Mouse (Mus musculus) midbrain, postnatal 0 days (tissue): ENCODE results near the gene Abca13. TPM values are rescaled to one million over a fixed set of nuclear protein-coding genes. Genes with fewer than 3 reads are reported as not detected.

Experiments used
- ATAC-seq: fragments of 200-750 bp; cut with Nextera tagmentation; 2 replicates; pipeline ENCODE4 v1.8.0; 2017; ENCODE audit warnings: moderate number of reproducible peaks, mild to moderate bottlenecking, moderate TSS enrichment, moderate library complexity; ENCODE audit not compliant: low FRiP score
- DNase-seq: peaks from one replicate; pipeline ENCODE4 v3.0.0-alpha.2; 2015; ENCODE audit warnings: low spot score
- H3K27ac ChIP-seq: fragments of 300-500 bp; sonication (generic); 2 replicates; pipeline ENCODE4 v1.5.1; 2014; ENCODE audit warnings: low read depth, mild to moderate bottlenecking, low read length, mixed read lengths
- H3K27me3 ChIP-seq: fragments of 300-500 bp; sonication (generic); 2 replicates; pipeline ENCODE4 v1.6.1; 2014; ENCODE audit warnings: low read length, control low read depth, mixed read lengths; ENCODE audit not compliant: insufficient read depth
- H3K36me3 ChIP-seq: fragments of 300-500 bp; sonication (generic); 2 replicates; pipeline ENCODE4 v1.6.1; 2014; ENCODE audit warnings: low read length, control low read depth, mixed read lengths; ENCODE audit not compliant: insufficient read depth
- H3K4me1 ChIP-seq: fragments of 300-500 bp; sonication (generic); 2 replicates; pipeline ENCODE4 v1.6.1; 2014; ENCODE audit warnings: mild to moderate bottlenecking, control low read depth, antibody characterized with exemption, low read length, mixed read lengths; ENCODE audit not compliant: insufficient read depth
- H3K4me2 ChIP-seq: fragments of 300-500 bp; sonication (generic); 2 replicates; pipeline ENCODE4 v1.6.1; 2014; ENCODE audit warnings: low read depth, mild to moderate bottlenecking, low read length, mixed read lengths; ENCODE audit not compliant: poor library complexity, severe bottlenecking
- H3K4me3 ChIP-seq: fragments of 300-500 bp; sonication (generic); 2 replicates; pipeline ENCODE4 v1.5.1; 2014; ENCODE audit warnings: low read depth, mild to moderate bottlenecking, low read length, moderate library complexity
- H3K9ac ChIP-seq: fragments of 300-500 bp; sonication (generic); replicated peaks from 2 replicates; pipeline ENCODE4 v1.6.1; 2014; ENCODE audit warnings: mild to moderate bottlenecking, low read length, moderate library complexity, mixed read lengths; ENCODE audit not compliant: poor library complexity, severe bottlenecking
- H3K9me3 ChIP-seq: fragments of 300-500 bp; sonication (generic); 2 replicates; pipeline ENCODE4 v1.6.1; 2016; ENCODE audit warnings: low read length, control low read depth
- CTCF ChIP-seq: IDR thresholded peaks from 2 replicates; pipeline ENCODE4 v1.5.1; 2016; ENCODE audit warnings: antibody characterized with exemption, mild to moderate bottlenecking
- whole genome bisulfite sequencing: fragments of 180-500 bp; shearing (Covaris S2); extraction: QIAGEN DNeasy Blood & Tissue Kit; methylation state at CpG from one replicate; pipeline ENCODE4 v1.1.7; 2014; 5-methylcytosine and 5-hydroxymethylcytosine counted together
- polyA plus RNA-seq: library from polyadenylated mRNA; unstranded; fragments of >200 nt; fragmentation: Nextera tagmentation; extraction: Ambion mirVana; gene quantifications from 2 replicates; pipeline ENCODE4 v1.2.1, GENCODE M21; 2015
- total RNA-seq: library from RNA; depleted of rRNA; stranded (reverse); fragments of >200 nt; gene quantifications from 2 replicates; pipeline ENCODE4 v1.2.3, GENCODE M21; 2014

Abca13 gene
- total and polyA plus RNA-seq, 2 experiments from 2014 or later, result 0.01 to 0.05 TPM

DNA sequence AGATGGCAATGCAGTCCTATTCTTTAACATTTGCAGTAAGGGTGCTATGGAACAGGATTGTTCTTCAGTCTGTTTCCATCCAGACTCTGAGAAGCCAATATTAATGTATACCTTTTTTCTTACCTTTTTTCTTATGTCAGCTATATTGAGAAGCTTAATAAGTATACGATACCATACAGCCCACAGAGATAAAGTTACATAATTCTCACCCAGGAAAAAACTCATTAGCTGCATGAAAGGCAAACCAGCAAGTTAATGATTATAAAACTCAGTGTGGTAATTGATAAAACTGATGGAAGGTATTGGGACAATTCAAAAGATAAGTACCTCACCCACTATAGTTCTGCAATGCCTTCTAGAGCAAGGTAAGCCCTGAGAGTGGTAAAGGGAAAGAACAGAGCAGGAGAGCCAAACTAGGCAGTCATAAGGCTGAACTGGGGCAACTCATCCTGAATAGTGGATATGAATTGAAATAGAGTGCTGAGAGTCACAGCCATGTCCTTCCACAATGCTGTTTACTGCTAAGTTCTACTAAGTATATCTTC is 342.0 kb downstream of the Abca13 start:
- H3K4me1 ChIP-seq, result no peaks in the 10 kb centered on the region
- H3K27ac ChIP-seq, result no peak overlapping the region
- no peaks in the 10 kb centered on the region for H3K27me3 ChIP-seq
- DNase-seq (no peak), ATAC-seq (no peak)
- H3K4me2 ChIP-seq, result no peak overlapping the region
- H3K9me3 ChIP-seq, result no peaks in the 10 kb centered on the region
- H3K9ac ChIP-seq, result no peak overlapping the region
- TF ChIP-seq CTCF, result no peak
- WGBS, result 69% methylated on average over 1 of the region's 1 CpGs
- no peak overlapping the region for H3K4me3 ChIP-seq
- H3K36me3 ChIP-seq, result no peaks in the 10 kb centered on the region

DNA sequence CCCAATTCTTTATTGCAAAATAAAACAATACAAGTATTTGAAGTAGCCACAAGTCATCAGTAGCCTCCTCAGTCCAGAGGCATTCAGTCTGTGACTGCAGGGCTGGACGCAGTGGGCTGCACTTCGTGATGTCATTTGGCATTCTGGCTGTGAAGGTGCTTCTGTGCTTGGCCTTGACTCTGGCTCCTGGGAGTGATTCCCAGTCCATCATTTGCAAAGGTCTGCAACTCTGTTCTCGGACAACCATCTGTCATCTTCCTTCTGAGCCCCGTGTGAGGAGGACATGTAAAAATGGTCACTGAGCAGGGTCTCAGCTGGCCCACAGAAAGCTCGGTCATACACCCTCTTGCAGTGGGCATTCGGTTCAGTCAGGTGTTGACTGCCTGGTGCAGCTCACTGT is 345.1 kb downstream of the Abca13 start:
- ATAC-seq, result no peak
- DNase-seq, result no peak
- no peak for TF ChIP-seq CTCF
- H3K9ac ChIP-seq, result no peak overlapping the region
- H3K9me3 ChIP-seq, result no peaks in the 10 kb centered on the region
- H3K4me3 ChIP-seq, result no peak overlapping the region
- no peak overlapping the region for H3K27ac ChIP-seq
- WGBS, result 85% methylated on average over 6 of the region's 6 CpGs
- H3K27me3 ChIP-seq, result no peaks in the 10 kb centered on the region
- no peaks in the 10 kb centered on the region for H3K36me3 ChIP-seq
- H3K4me1 ChIP-seq, result no peaks in the 10 kb centered on the region
- H3K4me2 ChIP-seq, result no peak overlapping the region

DNA sequence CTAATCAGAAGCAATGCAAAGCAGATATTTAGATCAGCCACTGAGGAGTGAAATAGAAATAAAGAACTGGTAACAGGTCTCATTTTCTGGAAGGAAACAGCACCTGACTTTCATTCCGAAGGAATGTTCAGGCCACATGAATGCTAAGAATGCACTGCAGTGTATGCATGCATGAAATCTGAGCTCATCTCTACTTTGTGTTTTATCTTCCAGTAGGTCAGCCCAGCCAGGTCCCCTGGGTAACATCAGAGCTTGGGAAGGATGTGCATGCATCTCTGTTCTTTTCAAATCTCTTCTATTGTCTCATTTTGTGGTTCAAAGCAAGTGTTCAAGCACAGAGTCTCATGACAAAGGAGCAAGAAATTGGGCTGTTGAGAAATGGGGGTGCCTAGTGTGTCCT is 346.6 kb downstream of the Abca13 start:
- H3K4me1 ChIP-seq, result no peaks in the 10 kb centered on the region
- no peaks in the 10 kb centered on the region for H3K9me3 ChIP-seq
- WGBS, result 66% methylated on average over 1 of the region's 1 CpGs
- H3K27ac ChIP-seq, result no peak overlapping the region
- no peak overlapping the region for H3K9ac ChIP-seq
- DNase-seq (no peak), ATAC-seq (no peak)
- H3K4me2 ChIP-seq, result no peak overlapping the region
- no peak overlapping the region for H3K4me3 ChIP-seq
- no peaks in the 10 kb centered on the region for H3K27me3 ChIP-seq
- TF ChIP-seq CTCF, result no peak
- no peaks in the 10 kb centered on the region for H3K36me3 ChIP-seq

- Histone ChIP-seq H3K27ac (no peak overlapping the region), H3K9me3 (no peaks in the 10 kb centered on the region), H3K9ac (no peak overlapping the region), H3K36me3 (no peaks in the 10 kb centered on the region), H3K27me3 (no peaks in the 10 kb centered on the region), H3K4me1 (no peaks in the 10 kb centered on the region), H3K4me3 (no peak overlapping the region), H3K4me2 (no peak overlapping the region)
- no peak for DNase-seq
- ATAC-seq, result no peak
- TF ChIP-seq CTCF, result no peak
- 84% methylated on average over 2 of the region's 2 CpGs for WGBS
Observed at GRCm38 (mm10) chr11:9560026-9560425, 368.3 kb downstream of the Abca13 start.

DNA sequence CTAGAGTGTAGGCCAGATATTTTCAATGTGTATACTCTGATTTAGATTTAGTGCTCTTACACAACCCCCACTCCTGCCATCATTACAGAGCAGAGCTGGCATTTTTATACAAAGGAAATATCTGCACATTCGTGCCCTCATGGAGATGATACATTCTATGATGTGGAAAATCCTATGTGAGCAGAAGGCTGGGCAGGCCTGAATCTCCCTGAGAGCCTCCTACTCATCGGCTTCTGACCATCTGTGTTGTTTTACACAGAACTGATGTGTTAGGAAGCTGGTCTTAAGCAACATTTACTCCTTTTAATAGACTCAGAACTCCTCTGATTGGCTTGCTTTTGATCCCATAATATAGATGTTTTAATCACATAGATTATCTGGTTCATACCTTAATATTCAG is 376.6 kb downstream of the Abca13 start:
- Histone ChIP-seq H3K27me3 (no peaks in the 10 kb centered on the region), H3K4me2 (no peak overlapping the region), H3K27ac (no peak overlapping the region), H3K9ac (no peak overlapping the region), H3K4me1 (no peaks in the 10 kb centered on the region), H3K4me3 (no peak overlapping the region), H3K36me3 (no peaks in the 10 kb centered on the region), H3K9me3 (no peaks in the 10 kb centered on the region)
- WGBS, result 84% methylated on average over 2 of the region's 2 CpGs
- ATAC-seq (no peak), DNase-seq (peak; percentile 42)
- TF ChIP-seq CTCF, result no peak

- DNase-seq (no peak), ATAC-seq (no peak)
- Histone ChIP-seq H3K4me1 (no peaks in the 10 kb centered on the region), H3K9ac (no peak overlapping the region), H3K36me3 (no peaks in the 10 kb centered on the region), H3K4me3 (no peak overlapping the region), H3K4me2 (no peak overlapping the region), H3K9me3 (no peaks in the 10 kb centered on the region), H3K27ac (no peak overlapping the region), H3K27me3 (no peaks in the 10 kb centered on the region)
- no peak for TF ChIP-seq CTCF
- 66% methylated on average over 6 of the region's 6 CpGs for WGBS
Observed at GRCm38 (mm10) chr11:9570319-9570718, 378.6 kb downstream of the Abca13 start.
